Mouse (Mus musculus) bone marrow, adult 2 months (tissue): ENCODE measurements at regions not wholly inside any gene's neighbourhood (a gene's known extent, or its start where the extent isn't known, plus 50 kb on each side); places are given as distances from the start of the nearest gene placed in this dataset.

Experiments
- H3K27ac ChIP-seq: fragments of 200-500 bp; 2 replicates; pipeline ENCODE4 v1.5.1; 2012; ENCODE audit warnings: low read depth, mild to moderate bottlenecking, control low read depth, inconsistent platforms, low read length; ENCODE audit not compliant: control insufficient read depth, poor library complexity, insufficient read depth
- H3K4me1 ChIP-seq: fragments of 200-500 bp; 2 replicates; pipeline ENCODE4 v1.6.1; 2011; ENCODE audit warnings: low read length; ENCODE audit not compliant: control insufficient read depth, insufficient read depth
- H3K4me3 ChIP-seq: fragments of 200-500 bp; replicated peaks from 2 replicates; pipeline ENCODE3; 2011; ENCODE audit warnings: mild to moderate bottlenecking, low read depth, low read length, control low read depth; ENCODE audit not compliant: control insufficient read depth
- CTCF ChIP-seq: fragments of 200-500 bp; IDR thresholded peaks from 2 replicates; pipeline ENCODE4 v1.5.1; 2011; ENCODE audit warnings: low read length, control low read depth; ENCODE audit not compliant: control insufficient read depth, insufficient read depth
- POLR2A ChIP-seq: fragments of 200-500 bp; IDR thresholded peaks from 2 replicates; pipeline ENCODE4 v1.6.1; 2011; ENCODE audit warnings: low read depth, mild to moderate bottlenecking, control low read depth, low read length, borderline replicate concordance; ENCODE audit not compliant: control insufficient read depth
- WGBS: fragments of 180-500 bp; shearing (Covaris S2); methylation state at CpG from one replicate; pipeline ENCODE4 v1.1.7; 2018; 5-methylcytosine and 5-hydroxymethylcytosine counted together

DNA sequence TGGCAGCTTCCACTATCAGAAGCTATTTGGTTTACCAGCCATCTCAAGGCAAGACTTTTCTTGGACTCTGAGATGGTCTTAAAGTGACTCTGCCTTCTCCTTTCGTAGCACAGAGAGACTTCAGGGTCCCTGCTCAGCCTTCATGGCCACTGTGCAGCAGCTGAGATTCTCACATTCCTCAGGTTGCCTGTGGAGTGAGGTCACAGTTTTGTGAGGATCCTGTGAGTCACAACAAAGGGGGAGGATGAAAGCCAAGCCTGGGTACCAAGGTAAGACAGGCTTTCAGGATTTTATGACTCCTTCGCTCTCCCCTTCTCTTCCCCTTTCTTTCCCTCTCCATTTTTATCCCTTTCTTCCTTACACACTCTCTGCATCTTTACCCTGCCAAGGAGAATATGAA, 241.6 kb upstream of the Tnp1 start:
- Histone ChIP-seq H3K4me3 (no peak overlapping the region), H3K4me1 (no peaks in the 10 kb centered on the region), H3K27ac (no peak overlapping the region)
- no peak for TF ChIP-seq POLR2A
- no peak for TF ChIP-seq CTCF
- WGBS, result 73% methylated on average over 2 of the region's 2 CpGs

DNA sequence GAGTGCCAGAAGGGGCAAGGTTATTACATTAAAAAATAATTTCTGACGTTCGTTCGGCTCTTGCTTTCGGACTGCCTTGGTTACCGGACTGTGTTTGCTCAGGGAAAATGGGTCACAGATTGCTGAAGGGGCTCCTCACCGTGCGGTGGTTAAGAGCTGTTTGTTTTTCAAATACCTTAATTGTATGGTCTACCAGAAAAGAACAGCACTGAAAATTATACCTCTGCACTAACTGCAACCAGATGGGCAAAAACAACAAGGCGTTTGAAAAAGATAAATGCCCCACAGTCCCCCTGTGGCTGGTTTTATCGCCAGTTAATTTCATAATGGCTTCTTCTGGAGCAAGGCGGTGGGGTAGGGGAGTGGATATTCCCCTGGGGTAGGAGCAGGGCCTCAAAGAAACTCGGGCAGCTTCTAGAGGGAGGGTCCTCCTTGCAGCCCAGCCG, 236.2 kb upstream of the Tnp1 start:
- WGBS, result 77% methylated on average over 12 of the region's 12 CpGs
- Histone ChIP-seq H3K4me1 (no peaks in the 10 kb centered on the region), H3K4me3 (no peak overlapping the region), H3K27ac (no peak overlapping the region)
- TF ChIP-seq CTCF (no peak), POLR2A (no peak)

DNA sequence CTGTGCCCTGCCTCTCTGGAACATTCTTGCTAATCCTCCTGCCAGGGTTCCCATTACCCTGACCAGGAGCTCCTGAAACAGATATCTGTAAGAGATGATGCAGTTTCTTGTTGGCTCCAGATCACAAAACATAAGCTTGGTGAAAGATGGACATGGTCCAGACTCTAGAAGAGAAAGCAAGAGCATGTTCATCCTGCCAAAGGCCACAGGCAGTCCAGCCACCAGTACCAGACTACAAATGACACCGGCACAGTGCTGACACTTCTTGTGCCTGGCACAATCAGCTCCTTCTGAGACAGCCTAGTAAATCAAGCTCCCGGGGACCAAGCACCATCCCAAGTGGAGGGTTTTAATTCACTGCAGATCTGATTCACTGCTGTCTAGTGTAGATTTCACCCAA, 228.3 kb upstream of the Tnp1 start:
- 85% methylated on average over 2 of the region's 2 CpGs for WGBS

DNA sequence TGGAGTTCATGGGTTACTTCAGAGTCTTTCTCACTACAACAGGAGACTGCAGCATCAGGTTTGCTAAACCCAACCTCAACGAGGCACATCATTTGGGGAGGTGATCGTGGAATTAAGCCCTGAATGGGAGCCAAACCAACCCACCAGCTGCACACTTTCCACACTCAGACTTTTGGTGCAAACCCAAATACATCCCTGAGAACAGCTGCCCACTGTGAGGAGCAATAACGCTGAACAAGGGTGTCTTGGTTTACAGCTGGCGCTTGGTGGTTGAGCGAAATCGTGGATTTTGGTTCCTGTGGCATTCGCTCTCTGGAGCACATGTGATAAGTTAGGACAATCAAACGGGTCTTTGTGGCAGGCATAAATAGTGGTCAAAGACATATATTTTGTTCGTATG, 226.6 kb upstream of the Tnp1 start:
- WGBS, result 80% methylated on average over 9 of the region's 9 CpGs
- Histone ChIP-seq H3K4me3 (no peak overlapping the region), H3K4me1 (no peaks in the 10 kb centered on the region), H3K27ac (no peak overlapping the region)
- TF ChIP-seq POLR2A (no peak), CTCF (no peak)

More for the DNA sequence above, 228.3 kb upstream of the Tnp1 start:
- no peak for TF ChIP-seq CTCF
- TF ChIP-seq POLR2A, result no peak
- no peak overlapping the region for H3K4me3 ChIP-seq
- H3K27ac ChIP-seq, result no peak overlapping the region
- no peaks in the 10 kb centered on the region for H3K4me1 ChIP-seq

DNA sequence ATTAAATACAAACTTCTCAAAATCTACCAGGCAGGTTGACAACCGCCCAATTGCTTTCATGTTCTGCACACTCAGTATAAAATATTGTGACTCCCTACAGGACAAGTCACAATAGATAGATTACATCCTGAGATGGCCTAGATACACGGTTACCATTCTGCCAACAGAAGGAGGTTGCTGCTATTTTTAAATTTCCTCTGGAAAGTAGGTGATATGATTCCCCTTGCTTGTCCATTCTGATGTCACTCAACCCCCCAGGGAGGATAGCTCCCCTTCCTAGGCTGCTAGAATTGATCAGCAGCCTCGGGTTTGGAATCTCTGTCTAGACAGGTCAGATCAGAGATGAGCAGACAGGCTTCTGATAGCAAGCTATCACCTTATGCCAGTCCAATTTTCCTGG, 221.2 kb upstream of the Tnp1 start:
- H3K27ac ChIP-seq, result no peak overlapping the region
- no peak overlapping the region for H3K4me3 ChIP-seq
- WGBS, result 67% methylated on average over 3 of the region's 3 CpGs
- TF ChIP-seq CTCF, result no peak
- TF ChIP-seq POLR2A, result no peak
- no peaks in the 10 kb centered on the region for H3K4me1 ChIP-seq

DNA sequence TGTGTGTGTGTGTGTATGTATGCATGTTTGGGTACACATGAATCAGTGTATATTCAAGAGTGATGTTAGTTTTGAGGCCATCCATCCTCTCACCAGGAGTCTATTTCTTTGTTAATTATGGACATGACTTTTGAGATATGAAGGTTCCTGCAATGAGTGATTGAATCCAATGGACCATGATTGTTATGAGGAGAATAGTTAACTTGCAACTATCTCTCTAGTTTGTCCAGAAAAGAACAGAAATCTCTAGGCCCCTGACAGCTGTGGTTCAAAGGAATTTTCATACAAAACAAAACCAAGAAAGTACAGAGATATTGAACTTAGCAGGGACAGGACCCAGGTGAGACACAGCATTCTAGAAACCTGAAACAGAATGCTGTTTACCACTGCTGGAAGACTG, 217.9 kb upstream of the Tnp1 start:
- H3K27ac ChIP-seq, result no peak overlapping the region
- H3K4me3 ChIP-seq, result no peak overlapping the region
- TF ChIP-seq POLR2A, result no peak
- no peak for TF ChIP-seq CTCF
- no peaks in the 10 kb centered on the region for H3K4me1 ChIP-seq

DNA sequence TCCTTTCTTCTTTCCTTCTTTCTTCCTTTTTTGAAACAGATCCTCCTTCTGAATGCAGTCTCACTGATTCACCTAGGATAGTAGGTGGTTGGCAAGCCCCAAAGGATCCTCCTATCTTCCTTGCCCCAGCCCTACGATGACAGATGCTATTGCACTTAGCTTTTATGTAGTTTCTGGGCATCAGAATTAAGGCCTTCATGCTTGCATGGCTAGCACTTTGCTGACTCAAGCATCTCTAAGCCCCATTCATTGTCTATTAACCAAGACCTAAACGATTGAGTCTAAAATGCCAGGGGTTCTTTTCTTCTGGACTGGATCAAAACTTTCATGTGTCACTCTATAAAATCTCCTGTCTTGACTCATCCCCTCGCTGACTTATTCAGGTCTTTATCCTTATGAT, 217.3 kb upstream of the Tnp1 start:
- TF ChIP-seq CTCF (no peak), POLR2A (no peak)
- Histone ChIP-seq H3K4me1 (no peaks in the 10 kb centered on the region), H3K4me3 (no peak overlapping the region), H3K27ac (no peak overlapping the region)
- WGBS, result 69% methylated on average over 3 of the region's 3 CpGs

DNA sequence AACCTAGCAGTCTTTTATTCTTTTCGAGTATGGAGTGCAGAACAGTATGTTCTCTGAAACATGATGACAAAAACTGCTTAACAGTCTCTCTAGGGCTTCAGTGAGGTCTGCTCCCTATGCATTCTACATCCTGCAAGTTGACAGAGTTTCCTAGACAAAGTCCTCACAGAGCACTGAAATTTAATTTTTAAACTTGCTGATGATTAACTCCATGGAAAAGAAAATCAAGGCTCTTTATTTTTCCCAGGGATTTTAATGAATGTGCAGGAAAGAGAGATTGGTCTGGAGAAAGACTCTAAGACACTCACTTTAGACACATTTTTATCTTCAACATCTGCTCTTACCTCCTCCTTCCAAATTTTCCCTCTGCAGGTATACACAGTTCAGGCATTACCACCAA, 214.9 kb upstream of the Tnp1 start:
- WGBS, result 49% methylated on average over 1 of the region's 1 CpGs
- no peak overlapping the region for H3K27ac ChIP-seq
- H3K4me1 ChIP-seq, result no peaks in the 10 kb centered on the region
- TF ChIP-seq POLR2A (no peak), CTCF (no peak)
- H3K4me3 ChIP-seq, result no peak overlapping the region

DNA sequence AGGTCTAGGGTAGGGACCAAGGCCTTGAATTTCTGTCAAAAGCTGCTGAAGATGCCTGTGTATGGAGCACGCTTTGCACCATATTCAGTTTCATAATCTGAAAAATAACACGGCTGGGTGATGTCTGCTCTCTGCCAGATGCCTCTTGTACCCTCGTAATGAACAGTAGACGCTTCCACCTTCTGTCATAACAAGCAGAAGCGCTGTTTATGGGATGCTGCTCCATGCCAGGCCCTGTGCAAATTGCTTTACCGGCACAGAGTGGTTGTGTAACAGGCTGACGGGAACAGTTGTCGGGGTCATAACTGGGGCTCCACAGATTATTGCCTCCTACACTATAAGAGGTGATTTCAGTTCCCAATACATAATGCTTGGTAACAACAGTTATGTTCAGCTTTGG, 211.5 kb upstream of the Tnp1 start:
- 86% methylated on average over 8 of the region's 8 CpGs for WGBS
- no peak overlapping the region for H3K27ac ChIP-seq
- H3K4me1 ChIP-seq, result no peaks in the 10 kb centered on the region
- no peak overlapping the region for H3K4me3 ChIP-seq
- TF ChIP-seq POLR2A, result no peak
- no peak for TF ChIP-seq CTCF

DNA sequence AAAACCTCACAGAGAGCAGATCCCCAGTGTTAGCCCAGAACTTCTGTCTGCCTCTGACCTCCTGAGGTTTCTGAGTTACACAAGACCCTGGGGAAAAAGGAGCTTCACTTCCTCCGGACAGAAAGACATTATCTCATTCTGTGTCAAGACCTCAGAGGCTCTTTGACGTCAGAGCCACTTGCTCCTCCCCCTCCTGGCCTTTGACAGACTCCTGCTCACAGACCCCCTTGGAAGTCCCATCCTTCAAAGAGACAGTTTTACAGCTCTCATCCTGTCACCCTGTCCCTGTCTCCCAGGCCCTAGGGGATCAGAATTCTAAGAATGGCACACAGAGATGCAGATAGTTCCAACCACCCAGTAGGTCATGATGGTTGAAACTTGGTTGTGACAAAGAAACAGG, 206.2 kb upstream of the Tnp1 start:
- TF ChIP-seq POLR2A, result no peak
- no peak for TF ChIP-seq CTCF
- Histone ChIP-seq H3K4me3 (no peak overlapping the region), H3K4me1 (no peaks in the 10 kb centered on the region), H3K27ac (no peak overlapping the region)
- 27% methylated on average over 2 of the region's 2 CpGs for WGBS
